Mouse (Mus musculus) testis, adult 2 months (tissue): ENCODE results near the gene Syt2. TPM values are rescaled to one million over a fixed set of nuclear protein-coding genes. Genes with fewer than 3 reads are reported as not detected.

ENCODE experiments used
- H3K27ac ChIP-seq: fragments of 200-500 bp; 2 replicates; pipeline ENCODE4 v1.5.1; 2012; ENCODE audit warnings: low read depth, low read length; ENCODE audit not compliant: control insufficient read depth, insufficient read depth
- H3K27me3 ChIP-seq: fragments of 200-500 bp; 2 replicates; pipeline ENCODE4 v1.6.1; 2012; ENCODE audit warnings: mild to moderate bottlenecking, low read length, moderate library complexity; ENCODE audit not compliant: control insufficient read depth, insufficient read depth
- H3K36me3 ChIP-seq: fragments of 200-500 bp; 2 replicates; pipeline ENCODE4 v1.6.1; 2012; ENCODE audit warnings: mild to moderate bottlenecking, low read length; ENCODE audit not compliant: control insufficient read depth, insufficient read depth
- H3K4me1 ChIP-seq: fragments of 200-500 bp; 2 replicates; pipeline ENCODE4 v1.6.1; 2012; ENCODE audit warnings: low read length; ENCODE audit not compliant: control insufficient read depth, insufficient read depth
- H3K4me3 ChIP-seq: fragments of 200-500 bp; 2 replicates; pipeline ENCODE4 v1.5.1; 2012; ENCODE audit warnings: low read depth, mild to moderate bottlenecking, low read length, moderate library complexity, mixed read lengths; ENCODE audit not compliant: control insufficient read depth
- CTCF ChIP-seq: fragments of 200-500 bp; IDR thresholded peaks from 2 replicates; pipeline ENCODE4 v1.5.1; 2012; ENCODE audit warnings: low read depth, mild to moderate bottlenecking, inconsistent platforms, low read length, moderate library complexity; ENCODE audit not compliant: control insufficient read depth, insufficient read depth, insufficient replicate concordance
- POLR2A ChIP-seq: fragments of 200-500 bp; IDR thresholded peaks from 2 replicates; pipeline ENCODE4 v1.6.1; 2012; ENCODE audit warnings: low read depth, mild to moderate bottlenecking, inconsistent platforms, low read length, moderate library complexity; ENCODE audit not compliant: control insufficient read depth
- polyA plus RNA-seq: library from polyadenylated mRNA; depleted of rRNA; stranded (reverse); fragments of >200 nt; gene quantifications from 2 replicates; pipeline ENCODE4 v1.2.3, GENCODE M21; 2012

Syt2 gene
- polyA plus RNA-seq, 1 experiment, result 0.14 TPM

DNA sequence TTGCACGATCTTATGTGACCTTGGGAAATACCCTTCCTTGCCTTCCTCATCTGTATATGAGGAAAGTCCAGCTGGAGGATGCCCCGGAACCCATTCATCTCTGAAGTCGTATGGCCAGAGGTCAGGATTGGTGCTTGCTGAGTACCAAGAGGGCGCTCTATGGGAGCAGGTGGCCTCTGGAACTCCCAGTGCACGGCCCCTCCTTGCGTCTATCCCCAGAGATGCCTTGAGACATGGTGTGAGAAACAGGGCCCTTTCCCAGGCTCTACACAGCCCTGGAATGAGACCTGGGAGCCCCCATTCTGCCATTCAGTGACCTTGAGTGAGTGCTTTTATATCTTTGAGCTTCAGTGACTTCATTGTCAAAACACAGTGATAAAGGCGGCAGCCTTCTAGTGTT is 64.6 kb downstream of the Syt2 start:
- Histone ChIP-seq H3K4me1 (peaks cover 15% of the 10 kb centered on the region), H3K27ac (no peak overlapping the region), H3K27me3 (no peaks in the 10 kb centered on the region), H3K4me3 (no peak overlapping the region), H3K36me3 (no peaks in the 10 kb centered on the region)
- no peak for TF ChIP-seq CTCF
- no peak for TF ChIP-seq POLR2A

- peaks cover 15% of the 10 kb centered on the region for H3K4me1 ChIP-seq
- no peaks in the 10 kb centered on the region for H3K27me3 ChIP-seq
- H3K36me3 ChIP-seq, result no peaks in the 10 kb centered on the region
- no peak overlapping the region for H3K27ac ChIP-seq
- no peak for TF ChIP-seq POLR2A
- TF ChIP-seq CTCF, result no peak
- H3K4me3 ChIP-seq, result no peak overlapping the region
Observed at GRCm38 (mm10) chr1:134711653-134712052, 65.2 kb downstream of the Syt2 start.

GRCm38 (mm10) chr1:134712781-134713299 is 66.4 kb downstream of the Syt2 start:
- Histone ChIP-seq H3K4me3 (no peak overlapping the region), H3K27ac (no peak overlapping the region), H3K4me1 (peaks cover 15% of the 10 kb centered on the region), H3K27me3 (no peaks in the 10 kb centered on the region), H3K36me3 (no peaks in the 10 kb centered on the region)
- no peak for TF ChIP-seq CTCF
- TF ChIP-seq POLR2A, result no peak

- Histone ChIP-seq H3K27me3 (no peaks in the 10 kb centered on the region), H3K4me3 (no peak overlapping the region), H3K27ac (no peak overlapping the region), H3K4me1 (peaks cover 11% of the 10 kb centered on the region), H3K36me3 (no peaks in the 10 kb centered on the region)
- TF ChIP-seq CTCF, result no peak
- no peak for TF ChIP-seq POLR2A
Observed at GRCm38 (mm10) chr1:134713421-134713969, 67.0 kb downstream of the Syt2 start.

- TF ChIP-seq POLR2A, result no peak
- TF ChIP-seq CTCF, result no peak
- Histone ChIP-seq H3K27me3 (no peaks in the 10 kb centered on the region), H3K36me3 (no peaks in the 10 kb centered on the region), H3K4me1 (peaks cover 10% of the 10 kb centered on the region), H3K27ac (no peak overlapping the region), H3K4me3 (no peak overlapping the region)
Observed at GRCm38 (mm10) chr1:134714166-134714565, 67.7 kb downstream of the Syt2 start.

DNA sequence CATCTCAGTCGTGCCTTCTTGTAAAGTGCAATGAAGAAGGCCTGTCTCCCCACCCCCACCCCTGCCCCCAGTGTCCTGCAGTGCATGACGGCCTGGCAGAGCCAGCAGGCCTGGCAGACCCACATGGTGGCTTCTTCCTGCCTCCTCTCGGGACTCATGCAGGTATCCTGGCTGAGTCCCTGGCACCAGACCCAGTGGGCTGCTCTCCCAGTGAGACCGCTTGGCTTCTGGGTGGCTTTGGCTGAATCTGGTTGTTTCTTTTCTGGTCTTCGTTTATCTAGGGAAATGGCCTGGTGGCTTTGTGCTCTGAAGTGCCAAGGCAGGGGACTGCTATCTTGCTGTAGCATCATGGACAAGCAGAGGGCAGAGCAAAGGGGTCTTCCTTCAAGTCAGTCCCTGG is 68.6 kb downstream of the Syt2 start:
- TF ChIP-seq POLR2A (no peak), CTCF (no peak)
- Histone ChIP-seq H3K36me3 (no peaks in the 10 kb centered on the region), H3K27ac (no peak overlapping the region), H3K27me3 (no peaks in the 10 kb centered on the region), H3K4me3 (no peak overlapping the region), H3K4me1 (peaks cover 1% of the 10 kb centered on the region)

DNA sequence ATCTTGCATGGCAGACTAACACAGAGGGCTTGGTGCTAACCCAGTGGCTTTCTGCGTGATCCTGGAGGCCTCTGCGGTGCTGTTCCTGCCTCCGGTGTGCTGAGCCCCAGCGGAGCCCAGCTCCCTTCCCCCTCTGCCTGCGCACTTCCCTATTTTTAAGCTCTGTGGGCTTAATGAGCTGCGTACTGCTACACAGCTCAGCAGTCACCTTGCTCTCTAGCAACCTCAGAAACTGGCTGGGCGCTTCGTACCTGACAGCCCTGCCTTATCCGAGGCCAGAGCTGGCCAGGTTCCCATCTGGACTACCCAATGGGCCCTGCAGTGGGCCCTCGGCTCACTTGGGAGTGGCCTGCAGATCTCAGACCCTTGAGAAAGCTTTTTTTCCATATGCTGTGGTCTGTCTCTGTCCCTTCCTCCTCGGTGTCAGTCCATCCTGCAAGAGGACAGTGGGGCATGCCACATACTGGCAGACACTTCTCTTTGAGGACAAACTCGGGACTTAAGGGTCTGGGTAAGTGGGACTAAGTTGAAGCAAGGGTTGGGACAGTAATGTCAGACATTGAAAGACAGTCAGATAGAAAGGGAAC is 73.3 kb downstream of the Syt2 start:
- Histone ChIP-seq H3K36me3 (no peaks in the 10 kb centered on the region), H3K4me1 (no peaks in the 10 kb centered on the region), H3K4me3 (no peak overlapping the region), H3K27ac (no peak overlapping the region), H3K27me3 (no peaks in the 10 kb centered on the region)
- TF ChIP-seq CTCF (no peak), POLR2A (no peak)
